Mouse (Mus musculus): ENCODE results near the gene Ermard. TPM values are rescaled to one million over a fixed set of nuclear protein-coding genes. Genes with fewer than 3 reads are reported as not detected.

The Ermard gene
- polyA plus RNA-seq, 1 experiment from 2014 or later, result 51.9 TPM

DNA sequence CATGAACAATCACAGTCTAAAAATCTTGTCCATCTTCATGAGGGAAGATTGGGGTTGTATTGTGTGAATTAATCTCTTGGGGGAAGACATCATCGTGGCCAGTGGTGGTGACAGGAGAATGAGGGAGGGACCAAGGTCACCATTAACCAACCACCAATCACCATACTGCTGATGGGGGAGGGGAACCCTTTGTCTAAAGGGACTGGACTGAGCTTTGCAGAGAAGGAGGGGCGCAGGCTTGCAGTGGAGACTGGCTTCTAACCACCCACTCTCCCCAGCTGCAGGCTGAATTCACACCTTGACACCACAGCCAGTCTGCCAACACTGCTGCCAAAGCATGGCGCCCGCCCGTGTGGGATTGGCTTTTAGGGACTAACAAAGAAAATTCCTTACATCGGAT lies 25.1 kb downstream of the Ermard start:
- no peak overlapping the region for H3K27ac ChIP-seq
- H3K4me2 ChIP-seq, result no peak overlapping the region
- H3K4me1 ChIP-seq (replicated peaks), result peaks cover 24% of the 10 kb centered on the region
- 50% methylated on average over 6 of the region's 6 CpGs for WGBS
- no peak overlapping the region for H3K4me3 ChIP-seq
- peaks cover 21% of the 10 kb centered on the region for H3K27me3 ChIP-seq
- H3K9me3 ChIP-seq (replicated peaks), result no peaks in the 10 kb centered on the region
- H3K36me3 ChIP-seq, result no peaks in the 10 kb centered on the region
- no peak for ATAC-seq (replicated peaks; ENCODE audit: insufficient number of reproducible peaks, insufficient read depth, low FRiP score, low read depth)
- no peak overlapping the region for H3K9ac ChIP-seq

- peaks cover 14% of the 10 kb centered on the region for H3K27me3 ChIP-seq
- H3K4me2 ChIP-seq, result no peak overlapping the region
- 44% methylated on average over 1 of the region's 1 CpGs for WGBS
- no peak overlapping the region; the same call in 1 of the 2 replicates for H3K27ac ChIP-seq
- peaks cover 24% of the 10 kb centered on the region for H3K4me1 ChIP-seq (replicated peaks)
- no peaks in the 10 kb centered on the region for H3K36me3 ChIP-seq
- H3K4me3 ChIP-seq, result no peak overlapping the region
- ATAC-seq (replicated peaks; ENCODE audit: insufficient number of reproducible peaks, insufficient read depth, low FRiP score, low read depth), result no peak
- H3K9ac ChIP-seq, result no peak overlapping the region
- no peaks in the 10 kb centered on the region for H3K9me3 ChIP-seq (replicated peaks)
Observed at GRCm38 (mm10) chr17:15066911-15067310, 25.9 kb downstream of the Ermard start.

DNA sequence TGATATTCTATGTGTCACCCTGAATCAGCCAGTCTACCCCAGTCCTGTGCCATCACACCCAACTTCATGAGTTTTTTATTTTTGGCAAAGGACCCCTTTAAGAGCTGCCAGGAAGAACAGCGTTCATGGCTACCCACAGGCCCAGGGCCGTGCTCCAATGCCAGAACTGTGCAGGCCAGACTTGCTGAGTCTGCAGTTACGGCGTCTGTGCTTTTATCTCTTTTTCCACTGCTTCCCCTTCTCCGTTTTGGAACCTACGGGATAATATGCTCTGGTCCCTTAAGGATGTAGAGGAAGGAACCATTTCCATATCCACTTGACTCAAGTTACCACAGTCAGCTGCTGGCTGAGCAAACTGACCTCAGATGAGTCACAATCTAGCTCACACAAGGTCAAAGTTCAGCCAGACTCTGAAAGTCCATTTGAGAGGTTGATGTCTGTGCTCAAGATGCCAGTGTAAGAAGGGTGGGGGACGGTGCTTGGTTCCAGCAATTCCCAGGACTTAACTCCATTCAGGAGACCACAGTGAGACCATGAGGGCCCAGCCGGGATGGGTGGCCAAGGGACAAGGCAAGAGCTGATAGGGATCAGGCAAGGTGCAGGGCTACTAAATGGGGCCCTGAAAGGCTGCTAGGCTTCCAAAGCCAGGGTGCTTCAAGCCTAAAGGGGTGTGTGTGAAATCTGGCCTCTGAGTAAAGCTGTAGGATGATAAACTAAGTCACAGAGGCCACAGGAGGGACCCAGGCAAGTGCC lies 27.2 kb downstream of the Ermard start:
- peak; percentile 28; the same call in 1 of the 2 replicates for ATAC-seq (replicated peaks; ENCODE audit: insufficient number of reproducible peaks, insufficient read depth, low FRiP score, low read depth)
- peaks cover 8% of the 10 kb centered on the region; the same call in 1 of the 2 replicates for H3K27me3 ChIP-seq
- 49% methylated on average over 8 of the region's 8 CpGs for WGBS
- no peaks in the 10 kb centered on the region for H3K36me3 ChIP-seq
- no peak overlapping the region for H3K4me2 ChIP-seq
- H3K9me3 ChIP-seq (replicated peaks), result no peaks in the 10 kb centered on the region
- H3K4me1 ChIP-seq (replicated peaks), result peaks cover 24% of the 10 kb centered on the region
- H3K27ac ChIP-seq, result no peak overlapping the region
- H3K4me3 ChIP-seq, result no peak overlapping the region
- no peak overlapping the region for H3K9ac ChIP-seq

- H3K27ac ChIP-seq, result no peak overlapping the region
- WGBS, result 51% methylated on average over 2 of the region's 2 CpGs
Observed at GRCm38 (mm10) chr17:15069124-15069523, 28.1 kb downstream of the Ermard start.

DNA sequence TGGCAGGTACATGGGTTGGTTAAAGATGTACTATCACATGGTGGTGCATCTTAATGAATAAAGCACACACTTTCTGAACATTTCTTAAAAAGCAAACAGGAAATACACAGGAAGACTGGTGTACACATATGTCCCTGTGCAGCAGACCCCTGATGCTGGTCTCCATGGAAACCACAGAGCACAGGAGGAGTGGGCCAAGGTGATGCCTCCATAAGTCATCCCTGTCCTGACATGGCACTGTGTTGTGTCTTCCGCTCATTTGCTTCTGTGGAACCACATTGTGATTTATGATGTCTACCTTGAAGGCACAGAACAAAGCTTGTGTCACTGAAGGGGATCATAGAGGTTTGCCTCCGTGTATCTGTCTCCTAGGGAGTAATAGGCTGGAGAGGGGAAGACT lies 31.2 kb downstream of the Ermard start:
- no peak for ATAC-seq (replicated peaks; ENCODE audit: insufficient number of reproducible peaks, insufficient read depth, low FRiP score, low read depth)
- Histone ChIP-seq H3K9me3 (replicated peaks) (no peaks in the 10 kb centered on the region), H3K27me3 (peaks cover 3% of the 10 kb centered on the region; the same call in 1 of the 2 replicates), H3K4me3 (no peak overlapping the region), H3K9ac (no peak overlapping the region), H3K27ac (no peak overlapping the region), H3K4me1 (replicated peaks) (0 out of 2 replicates have a peak, but pooled peaks cover 9% of the 10 kb centered on the region), H3K4me2 (no peak overlapping the region), H3K36me3 (no peaks in the 10 kb centered on the region)
- 83% methylated on average over 2 of the region's 2 CpGs for WGBS

More at GRCm38 (mm10) chr17:15069124-15069523, 28.1 kb downstream of the Ermard start:
- Histone ChIP-seq H3K4me3 (no peak overlapping the region), H3K27me3 (peaks cover 4% of the 10 kb centered on the region; the same call in 1 of the 2 replicates), H3K36me3 (no peaks in the 10 kb centered on the region), H3K4me2 (no peak overlapping the region), H3K9ac (no peak overlapping the region), H3K4me1 (replicated peaks) (peaks cover 24% of the 10 kb centered on the region), H3K9me3 (replicated peaks) (no peaks in the 10 kb centered on the region)
- ATAC-seq (replicated peaks; ENCODE audit: insufficient number of reproducible peaks, insufficient read depth, low FRiP score, low read depth), result peak; percentile 28; the same call in 1 of the 2 replicates

DNA sequence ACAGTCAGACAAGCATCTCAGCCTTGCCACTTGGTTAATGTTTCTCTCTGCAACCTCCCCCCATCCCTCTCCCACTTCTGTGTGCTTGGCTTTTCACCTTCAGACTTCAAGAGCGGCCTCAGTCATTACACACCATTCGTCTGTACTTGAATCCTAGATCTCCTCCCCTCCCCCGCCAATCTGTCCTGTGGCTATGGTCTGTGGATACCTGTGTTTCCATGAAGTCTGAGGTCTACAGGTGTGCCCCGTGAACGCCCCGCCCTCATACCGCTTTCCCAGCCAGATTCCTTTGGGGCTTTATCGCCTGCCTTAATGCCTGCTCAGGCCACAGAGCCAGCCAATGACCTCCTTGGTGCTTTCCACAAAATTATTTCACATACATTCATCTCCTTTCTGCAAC lies 34.0 kb downstream of the Ermard start:
- no peak overlapping the region for H3K4me3 ChIP-seq
- H3K4me2 ChIP-seq, result no peak overlapping the region

GRCm38 (mm10) chr17:15077536-15077935 lies 36.5 kb downstream of the Ermard start:
- H3K4me3 ChIP-seq, result no peak overlapping the region
- no peak overlapping the region for H3K27ac ChIP-seq
- 21% methylated on average over 2 of the region's 2 CpGs for WGBS
- H3K27me3 ChIP-seq, result peaks cover 13% of the 10 kb centered on the region; the same call in 1 of the 2 replicates
- no peak overlapping the region for H3K4me2 ChIP-seq
- ATAC-seq (replicated peaks; ENCODE audit: insufficient number of reproducible peaks, insufficient read depth, low FRiP score, low read depth), result no peak
- H3K9ac ChIP-seq, result no peak overlapping the region
- H3K9me3 ChIP-seq (replicated peaks), result no peaks in the 10 kb centered on the region
- no peaks in the 10 kb centered on the region for H3K4me1 ChIP-seq (replicated peaks)
- H3K36me3 ChIP-seq, result no peaks in the 10 kb centered on the region

More for the DNA sequence above, 34.0 kb downstream of the Ermard start:
- no peaks in the 10 kb centered on the region for H3K9me3 ChIP-seq (replicated peaks)
- H3K36me3 ChIP-seq, result no peaks in the 10 kb centered on the region
- ATAC-seq (replicated peaks; ENCODE audit: insufficient number of reproducible peaks, insufficient read depth, low FRiP score, low read depth), result no peak
- peaks cover 3% of the 10 kb centered on the region; the same call in 1 of the 2 replicates for H3K27me3 ChIP-seq
- WGBS, result 74% methylated on average over 8 of the region's 8 CpGs
- no peaks in the 10 kb centered on the region for H3K4me1 ChIP-seq (replicated peaks)
- no peak overlapping the region for H3K27ac ChIP-seq
- no peak overlapping the region for H3K9ac ChIP-seq

- no peaks in the 10 kb centered on the region for H3K36me3 ChIP-seq
- no peaks in the 10 kb centered on the region for H3K9me3 ChIP-seq (replicated peaks)
- peaks cover 12% of the 10 kb centered on the region for H3K4me1 ChIP-seq (replicated peaks)
- H3K4me3 ChIP-seq, result no peak overlapping the region
- no peak overlapping the region for H3K9ac ChIP-seq
- 31% methylated on average over 13 of the region's 13 CpGs for WGBS
- H3K4me2 ChIP-seq, result peak overlapping the region; percentile 28; the same call in 1 of the 2 replicates
- peaks cover 16% of the 10 kb centered on the region for H3K27me3 ChIP-seq
- H3K27ac ChIP-seq, result no peak overlapping the region
- ATAC-seq (replicated peaks; ENCODE audit: insufficient number of reproducible peaks, insufficient read depth, low FRiP score, low read depth), result no peak; the same call in 1 of the 2 replicates
Observed at GRCm38 (mm10) chr17:15084226-15084848, 43.3 kb downstream of the Ermard start.

DNA sequence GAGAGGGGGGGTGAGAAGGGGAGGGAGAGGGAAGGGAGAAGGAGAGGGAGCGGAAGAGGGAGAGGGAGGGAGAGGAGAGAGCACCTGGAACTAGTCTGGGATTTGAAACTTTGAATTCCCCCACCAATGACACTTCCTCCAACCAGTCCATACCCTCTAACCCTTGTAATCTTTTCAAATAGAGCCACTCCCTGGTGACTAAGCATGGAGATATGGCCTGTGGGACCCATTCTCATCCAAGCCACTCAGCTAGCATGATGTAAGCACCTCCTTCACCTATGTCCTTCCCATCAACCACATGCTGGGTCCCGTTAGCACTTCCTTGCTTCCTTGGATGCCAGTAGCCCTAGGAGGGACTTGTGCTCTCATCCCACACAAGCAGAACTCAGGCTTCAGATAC lies 44.0 kb downstream of the Ermard start:
- Histone ChIP-seq H3K9ac (no peak overlapping the region), H3K4me3 (no peak overlapping the region), H3K36me3 (no peaks in the 10 kb centered on the region), H3K27me3 (peaks cover 16% of the 10 kb centered on the region), H3K4me1 (replicated peaks) (peaks cover 12% of the 10 kb centered on the region), H3K9me3 (replicated peaks) (no peaks in the 10 kb centered on the region), H3K27ac (no peak overlapping the region), H3K4me2 (no peak overlapping the region)
- 57% methylated on average over 2 of the region's 2 CpGs for WGBS
- no peak for ATAC-seq (replicated peaks; ENCODE audit: insufficient number of reproducible peaks, insufficient read depth, low FRiP score, low read depth)

GRCm38 (mm10) chr17:15088166-15088565 lies 47.2 kb downstream of the Ermard start:
- Histone ChIP-seq H3K4me3 (no peak overlapping the region), H3K27ac (no peak overlapping the region), H3K27me3 (peaks cover 5% of the 10 kb centered on the region; the same call in 1 of the 2 replicates), H3K4me2 (no peak overlapping the region), H3K36me3 (no peaks in the 10 kb centered on the region), H3K9me3 (replicated peaks) (no peaks in the 10 kb centered on the region), H3K9ac (no peak overlapping the region), H3K4me1 (replicated peaks) (peaks cover 12% of the 10 kb centered on the region)
- WGBS, result 41% methylated on average over 2 of the region's 2 CpGs
- no peak for ATAC-seq (replicated peaks; ENCODE audit: insufficient number of reproducible peaks, insufficient read depth, low FRiP score, low read depth)

DNA sequence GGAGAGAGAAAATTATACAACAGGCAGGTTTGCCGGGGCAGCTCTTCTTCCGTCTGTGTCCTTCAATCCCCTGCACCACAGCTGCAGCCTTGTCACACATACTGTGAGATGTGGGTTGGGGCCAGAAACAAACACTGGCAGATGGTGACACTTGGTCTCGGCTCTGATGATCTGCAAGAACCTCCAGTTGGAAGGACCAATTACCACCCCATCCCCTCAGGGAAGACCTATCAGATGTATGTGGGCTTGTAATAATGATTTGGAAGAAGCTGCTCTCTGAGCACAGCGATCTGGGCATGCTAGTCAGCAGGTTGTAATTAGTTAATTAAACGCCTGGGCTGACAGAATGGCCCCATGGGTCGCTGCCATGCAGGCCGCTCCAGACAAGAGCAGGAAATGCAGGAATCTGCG lies 47.6 kb downstream of the Ermard start:
- H3K4me2 ChIP-seq, result no peak overlapping the region
- 41% methylated on average over 8 of the region's 8 CpGs for WGBS
- no peaks in the 10 kb centered on the region for H3K36me3 ChIP-seq
- no peak for ATAC-seq (replicated peaks; ENCODE audit: insufficient number of reproducible peaks, insufficient read depth, low FRiP score, low read depth)
- H3K4me1 ChIP-seq (replicated peaks), result peaks cover 12% of the 10 kb centered on the region
- peaks cover 5% of the 10 kb centered on the region; the same call in 1 of the 2 replicates for H3K27me3 ChIP-seq
- H3K9me3 ChIP-seq (replicated peaks), result no peaks in the 10 kb centered on the region
- no peak overlapping the region for H3K9ac ChIP-seq
- no peak overlapping the region for H3K27ac ChIP-seq
- H3K4me3 ChIP-seq, result no peak overlapping the region
